Mouse (Mus musculus) lung, adult 2 months (tissue): ENCODE measurements around the gene Gm527.

Experiments used
- CTCF ChIP-seq: fragments of 200-500 bp; IDR thresholded peaks from 2 replicates; pipeline ENCODE4 v1.5.1; 2011; ENCODE audit warnings: mild to moderate bottlenecking, low read length, control low read depth; ENCODE audit not compliant: insufficient read depth
- POLR2A ChIP-seq: fragments of 200-500 bp; IDR thresholded peaks from 2 replicates; pipeline ENCODE4 v1.6.1; 2011; ENCODE audit warnings: low read depth, mild to moderate bottlenecking, control low read depth, low read length, borderline replicate concordance; ENCODE audit errors: extremely low read depth

DNA sequence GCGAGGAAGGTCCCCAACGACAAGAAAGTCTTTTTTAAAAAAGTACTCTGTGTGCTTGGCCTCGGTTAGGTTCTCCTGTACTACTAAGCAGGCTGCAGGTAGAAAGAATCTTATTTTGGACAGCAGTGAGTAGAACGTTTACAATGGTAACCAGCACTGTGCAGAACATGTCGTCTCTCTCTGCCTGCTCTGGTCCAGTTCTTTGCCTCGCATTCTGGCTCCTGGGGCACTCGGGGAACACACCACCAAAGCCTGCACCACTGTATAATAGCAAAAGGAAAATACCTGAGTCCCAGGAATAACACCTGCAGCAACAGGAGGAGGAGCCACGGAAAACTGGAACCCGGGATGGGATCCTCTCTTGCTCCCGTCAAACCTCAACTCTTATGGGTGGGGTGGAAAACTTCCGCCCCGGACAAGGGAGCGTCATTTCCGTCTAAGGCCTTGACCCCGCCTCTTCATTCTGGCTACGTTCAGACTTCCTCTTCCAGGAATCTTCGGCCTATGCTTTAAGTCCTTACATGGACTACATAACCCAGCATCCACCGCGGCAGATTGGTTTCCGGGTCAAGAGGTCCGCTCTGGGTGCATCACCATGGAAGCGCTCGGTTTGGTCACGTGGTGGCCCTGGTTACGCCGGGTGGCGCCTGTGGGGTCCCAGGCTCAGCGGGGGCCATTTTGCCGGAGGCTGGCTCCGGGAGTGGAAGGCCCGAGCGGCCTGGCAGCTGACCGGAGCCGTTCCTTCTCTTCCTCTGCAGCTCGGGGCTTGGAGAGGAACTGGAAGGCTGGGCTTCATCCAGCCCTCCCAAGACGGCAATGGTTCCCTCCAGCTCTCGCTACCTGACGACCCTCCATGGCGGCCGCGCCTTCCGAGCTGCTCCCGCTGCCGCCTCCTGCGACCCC, 47.7 kb downstream of the Gm527 start, which contains the start of the genes Klhl28 and Togaram1:
- TF ChIP-seq CTCF (no peak), POLR2A (peak; percentile 86)
